Mouse (Mus musculus): ENCODE results near the gene Dock9.

Dock9 gene

GRCm38 (mm10) chr14:121614461-121615170 is 183.0 kb downstream of the Dock9 start:
- no peak for DNase-seq

- no peak for DNase-seq
Observed at GRCm38 (mm10) chr14:121613490-121613889, 184.1 kb downstream of the Dock9 start.

- DNase-seq: no peak
Observed at GRCm38 (mm10) chr14:121612926-121613325, 184.7 kb downstream of the Dock9 start.

GRCm38 (mm10) chr14:121611533-121611932 is 186.1 kb downstream of the Dock9 start:
- no peak for DNase-seq

DNA sequence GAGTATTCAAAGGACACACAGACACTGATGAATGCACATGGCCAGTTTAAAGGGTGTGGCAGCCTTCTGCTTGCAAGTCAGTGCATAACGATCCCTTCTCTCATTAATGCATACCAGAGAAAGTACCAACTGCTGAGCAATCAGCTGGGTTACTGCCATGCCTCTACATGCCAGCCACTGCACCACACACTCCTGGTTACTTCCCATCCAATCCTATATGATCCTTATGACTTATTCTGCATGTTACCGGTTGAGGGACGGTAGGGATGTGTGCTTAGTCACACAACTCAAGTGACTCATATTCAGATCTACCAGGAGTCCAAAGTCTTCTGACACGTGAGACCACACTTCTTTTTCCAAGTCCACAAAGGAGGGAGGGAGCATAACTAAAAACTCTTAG is 186.5 kb downstream of the Dock9 start:
- no peak for DNase-seq

DNA sequence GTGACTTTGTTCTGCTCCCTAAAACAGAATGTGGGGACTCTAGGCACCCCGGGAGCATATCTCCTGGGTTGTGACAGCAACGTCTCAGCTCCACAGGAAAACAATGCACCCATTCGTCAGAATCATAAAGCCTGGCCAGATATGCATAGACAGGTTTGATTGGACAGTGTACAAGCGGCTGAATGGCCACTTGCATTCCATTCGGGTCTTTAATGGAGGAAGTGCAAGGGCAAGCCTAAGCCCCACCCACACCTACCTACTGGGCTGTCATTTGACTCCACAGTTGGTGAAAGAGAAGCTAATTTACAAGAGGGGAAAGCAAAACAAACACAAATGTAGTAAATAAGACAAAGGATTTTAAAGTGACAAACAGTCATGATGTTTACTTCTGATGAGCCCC is 189.1 kb downstream of the Dock9 start:
- DNase-seq: no peak

DNA sequence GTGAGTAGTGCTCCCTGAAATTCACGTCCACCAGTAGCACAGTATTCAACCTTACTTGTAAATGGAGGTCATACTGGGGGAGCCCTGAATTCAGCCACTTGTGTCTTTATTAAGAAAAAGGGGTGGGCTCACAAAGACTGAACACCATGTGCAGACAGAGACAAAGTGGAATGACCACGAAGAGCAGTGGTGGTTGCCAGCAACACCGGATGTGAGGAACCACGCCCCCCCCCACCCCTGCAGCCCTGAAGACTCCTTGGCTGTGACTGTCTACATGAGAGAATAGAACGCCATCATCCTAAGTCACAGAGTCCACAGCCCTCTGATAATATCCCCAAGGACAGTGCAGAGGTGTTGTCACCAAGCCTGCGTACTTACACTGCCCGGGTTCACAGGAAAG is 191.2 kb downstream of the Dock9 start:
- DNase-seq: no peak

- no peak for DNase-seq
Observed at GRCm38 (mm10) chr14:121605260-121605659, 192.4 kb downstream of the Dock9 start.

DNA sequence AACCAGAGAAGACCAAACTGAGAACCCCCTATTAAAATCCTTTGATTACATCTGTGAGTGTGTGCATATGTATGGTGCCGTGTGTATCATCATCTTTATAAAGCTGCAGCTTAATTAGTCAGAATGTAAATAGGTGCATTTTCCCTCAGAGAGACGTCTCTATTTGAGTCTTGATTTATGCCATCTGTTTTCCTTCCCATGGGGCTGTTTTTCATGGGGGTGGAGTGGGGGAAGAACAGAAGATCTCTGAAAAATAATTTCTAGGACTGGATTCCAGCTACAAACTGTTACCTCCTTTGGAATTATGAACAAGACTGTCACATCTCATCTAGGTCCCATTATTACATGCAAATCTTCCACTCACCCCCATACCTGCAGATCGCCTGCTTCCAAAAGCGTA is 193.1 kb downstream of the Dock9 start:
- DNase-seq: no peak

DNA sequence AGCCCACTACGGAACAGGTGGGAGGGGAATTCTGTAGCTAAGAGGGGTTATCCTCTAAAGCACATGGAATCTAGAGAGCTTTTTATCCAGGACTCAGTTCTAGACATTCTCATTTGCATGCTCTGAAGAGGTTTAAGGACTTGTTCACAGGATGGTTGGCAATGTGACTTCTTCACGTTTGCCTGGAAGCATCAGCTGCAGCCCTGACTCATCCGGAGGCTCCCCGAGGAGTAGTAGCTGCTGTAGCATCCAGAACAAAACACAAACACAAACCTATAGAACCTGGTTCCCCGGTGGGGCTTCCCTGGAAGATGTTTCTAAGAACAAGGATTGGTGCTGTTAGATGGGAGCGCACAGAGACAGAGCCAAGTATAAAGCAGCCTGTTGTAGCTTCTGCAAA is 195.0 kb downstream of the Dock9 start:
- no peak for DNase-seq

DNA sequence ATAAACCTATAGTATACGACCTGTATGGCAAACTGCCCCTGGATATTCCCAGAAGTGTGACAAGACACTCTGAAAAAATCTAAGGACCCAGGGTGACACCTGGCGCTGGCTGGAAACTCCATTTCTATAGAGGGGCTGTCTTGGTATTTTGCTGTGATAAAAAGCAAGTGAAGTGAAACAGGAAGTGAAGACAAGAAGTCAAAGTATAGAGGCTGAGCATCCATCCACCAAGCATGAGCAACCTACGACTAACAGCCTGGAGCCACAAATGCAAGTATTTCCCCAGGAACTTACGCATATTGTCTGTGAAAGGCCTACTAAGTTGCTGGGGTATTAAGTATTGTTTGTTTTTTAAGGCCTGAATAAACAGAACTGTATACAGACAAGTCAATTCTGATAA is 197.1 kb downstream of the Dock9 start:
- peak in 1 of 2 experiments; percentile 4 for DNase-seq

GRCm38 (mm10) chr14:121597073-121597472 is 200.6 kb downstream of the Dock9 start:
- no peak for DNase-seq

GRCm38 (mm10) chr14:121596631-121597030 is 201.0 kb downstream of the Dock9 start:
- DNase-seq: no peak

GRCm38 (mm10) chr14:121594684-121595083 is 203.0 kb downstream of the Dock9 start:
- no peak for DNase-seq

- no peak for DNase-seq
Observed at GRCm38 (mm10) chr14:121593313-121593929, 204.2 kb downstream of the Dock9 start.

- no peak for DNase-seq
Observed at GRCm38 (mm10) chr14:121592890-121593289, 204.7 kb downstream of the Dock9 start.

DNA sequence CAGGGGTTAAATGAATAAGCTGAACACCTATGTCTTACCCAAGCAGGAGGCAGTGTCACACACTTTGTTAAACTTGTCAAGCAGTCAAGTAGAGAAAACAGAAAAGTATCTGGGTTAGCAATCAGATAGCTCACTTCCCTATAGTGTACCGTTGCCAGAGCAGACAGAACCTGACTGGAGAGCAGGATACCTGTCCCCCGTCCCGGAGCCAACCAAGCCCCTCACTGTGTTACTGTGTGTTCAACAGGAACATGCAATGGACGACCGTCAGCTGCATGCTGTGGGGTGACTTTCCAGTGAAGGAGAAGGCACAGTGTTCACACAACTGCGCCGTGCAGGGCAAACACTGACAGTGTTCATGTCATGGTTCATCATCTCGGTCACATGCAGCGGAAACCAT is 205.3 kb downstream of the Dock9 start:
- no peak for DNase-seq

DNA sequence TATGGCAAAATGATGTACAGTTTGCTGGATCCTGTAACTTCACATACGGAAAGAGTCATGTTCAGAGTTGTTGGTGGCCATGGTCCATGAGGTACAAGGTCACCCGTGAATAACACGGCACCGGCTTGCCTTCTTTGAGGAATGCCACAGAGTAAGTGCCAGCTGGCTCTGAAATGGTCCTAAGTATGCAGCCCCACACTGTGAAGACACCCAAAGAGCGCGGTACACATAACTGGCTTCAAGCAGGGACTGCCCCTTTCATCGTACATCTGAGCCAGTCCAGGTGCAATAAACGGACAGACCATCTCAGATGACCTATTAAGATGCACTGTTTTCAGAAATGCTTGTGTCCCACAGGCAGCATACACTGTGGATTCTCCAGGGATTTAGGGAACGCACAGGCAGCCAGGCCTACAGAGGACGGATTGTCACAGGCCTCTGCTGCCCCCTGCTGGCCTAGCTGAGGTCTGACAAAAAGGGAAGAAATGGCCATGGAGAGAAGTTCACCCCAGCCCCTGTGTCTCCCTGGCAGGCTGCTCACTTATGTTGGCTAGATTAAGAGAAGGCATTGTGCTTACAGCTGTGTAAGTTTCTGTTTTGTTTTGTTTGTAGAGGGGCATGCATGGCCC is 208.4 kb downstream of the Dock9 start:
- peak; percentile 71 to 76 for DNase-seq

DNA sequence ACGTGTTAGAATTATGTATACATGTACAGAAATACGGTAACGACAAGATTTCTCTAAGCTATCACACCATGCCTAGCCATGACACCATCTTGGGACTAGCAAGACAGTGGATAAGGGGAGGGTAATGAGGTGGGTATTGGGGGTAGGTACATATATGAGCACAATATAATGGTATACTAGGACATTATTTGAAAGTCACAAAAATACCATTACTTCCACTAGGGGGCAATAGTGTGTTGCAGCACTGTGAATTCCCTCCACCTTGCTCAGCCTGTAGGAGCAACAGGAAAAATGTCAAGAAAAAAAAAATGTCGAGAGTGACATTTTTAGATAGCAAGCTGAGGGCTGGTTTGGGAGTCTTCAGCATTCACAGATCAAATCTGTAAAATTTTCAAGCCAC is 209.2 kb downstream of the Dock9 start:
- DNase-seq: peak; percentile 7

- no peak for DNase-seq
Observed at GRCm38 (mm10) chr14:121585906-121586765, 211.5 kb downstream of the Dock9 start.

DNA sequence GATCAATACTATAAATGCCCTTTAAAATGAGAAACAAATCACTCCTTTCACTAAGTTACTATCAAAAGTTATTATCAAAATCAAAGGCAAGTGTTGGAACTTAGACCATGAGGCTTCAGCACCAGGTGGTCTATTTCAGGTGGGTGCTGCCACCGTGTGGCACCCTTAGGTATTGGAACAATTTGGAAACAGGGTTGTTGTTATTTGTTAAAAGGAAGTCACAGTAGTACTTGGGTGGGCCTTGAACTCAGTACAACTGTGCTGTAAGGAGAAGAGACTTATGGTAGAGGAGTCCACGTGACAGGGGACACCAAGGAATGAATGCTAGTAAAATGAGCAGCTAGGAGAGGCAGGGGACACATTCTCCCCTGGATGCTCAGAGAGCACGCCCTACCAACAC is 218.6 kb downstream of the Dock9 start:
- DNase-seq: peak; percentile 73 to 75

GRCm38 (mm10) chr14:121573391-121573790 is 224.2 kb downstream of the Dock9 start:
- no peak for DNase-seq

GRCm38 (mm10) chr14:121566794-121567201 is 230.8 kb downstream of the Dock9 start:
- no peak for DNase-seq

Measured in B cell, adult 2 months (primary cell).